Mouse (Mus musculus) MEL (cell line): ENCODE results near the gene Chd8. TPM values are rescaled to one million over a fixed set of nuclear protein-coding genes. Genes with fewer than 3 reads are reported as not detected.

Source experiments
- DNase-seq: peaks from one replicate; pipeline ENCODE4 v3.0.0; 2011; ENCODE audit warnings: low read depth, low spot score
- H3K27ac ChIP-seq: 2 replicates; pipeline ENCODE4 v1.5.1; 2012; ENCODE audit warnings: low read depth, mild to moderate bottlenecking, control low read depth, low read length, moderate library complexity; ENCODE audit not compliant: control insufficient read depth
- H3K27me3 ChIP-seq, 2 experiments: fragments of 150-350 bp in 1 of 2; sonication (generic) in 1 of 2; 2 replicates each; pipeline ENCODE4 v1.6.1; 2012; ENCODE audit warnings: low read length in 2 of 2, mild to moderate bottlenecking in 2 of 2, improper control_type of control experiment in 1 of 2, moderate library complexity in 1 of 2; ENCODE audit not compliant: insufficient read depth in 2 of 2, control insufficient read depth in 1 of 2
- H3K36me3 ChIP-seq, 2 experiments: 2 replicates each; pipeline ENCODE4 v1.6.1; 2012 to 2014; ENCODE audit warnings: low read length in 2 of 2, improper control_type of control experiment in 1 of 2, inconsistent platforms in 1 of 2, mild to moderate bottlenecking in 1 of 2; ENCODE audit not compliant: insufficient read depth in 2 of 2, control insufficient read depth in 1 of 2
- H3K4me1 ChIP-seq, 2 experiments: fragments of 150-350 bp in 1 of 2; sonication (generic) in 1 of 2; 2 replicates each; pipeline ENCODE4 v1.6.1; 2012; ENCODE audit warnings: low read length in 2 of 2, improper control_type of control experiment in 1 of 2, mild to moderate bottlenecking in 1 of 2; ENCODE audit not compliant: insufficient read depth in 2 of 2, control insufficient read depth in 1 of 2
- H3K4me3 ChIP-seq, 2 experiments: fragments of 150-350 bp in 1 of 2; sonication (generic) in 1 of 2; 2 replicates each; pipeline ENCODE4 v1.5.1; 2012; ENCODE audit warnings: low read depth in 2 of 2, low read length in 2 of 2, mild to moderate bottlenecking in 2 of 2, moderate library complexity in 2 of 2, control low read depth in 1 of 2, improper control_type of control experiment in 1 of 2; ENCODE audit not compliant: control insufficient read depth in 1 of 2, insufficient read depth in 1 of 2
- H3K79me2 ChIP-seq: 2 replicates; pipeline ENCODE4 v1.6.1; 2012; ENCODE audit warnings: mild to moderate bottlenecking, low read length, moderate library complexity; ENCODE audit not compliant: control insufficient read depth, poor library complexity, insufficient read depth
- H3K9ac ChIP-seq: 2 replicates; pipeline ENCODE4 v1.6.1; 2012; ENCODE audit warnings: low read depth, mild to moderate bottlenecking, control low read depth, low read length, moderate library complexity; ENCODE audit not compliant: control insufficient read depth, poor library complexity, severe bottlenecking
- H3K9me3 ChIP-seq: fragments of 150-350 bp; sonication (generic); replicated peaks from 2 replicates; pipeline ENCODE4 v1.6.1; 2012; ENCODE audit warnings: mild to moderate bottlenecking, low read length, improper control_type of control experiment, moderate library complexity; ENCODE audit not compliant: insufficient read depth
- BHLHE40 ChIP-seq: IDR thresholded peaks from 2 replicates; pipeline ENCODE4 v1.6.1; 2012; ENCODE audit warnings: low read depth, mild to moderate bottlenecking, inconsistent platforms, low read length, improper control_type of control experiment, borderline replicate concordance
- CHD1 ChIP-seq: IDR thresholded peaks from 2 replicates; pipeline ENCODE4 v1.6.1; 2012; ENCODE audit warnings: low read depth, mild to moderate bottlenecking, inconsistent platforms, low read length, improper control_type of control experiment
- CHD2 ChIP-seq: IDR thresholded peaks from 2 replicates; pipeline ENCODE4 v1.6.1; 2011; ENCODE audit warnings: low read length, improper control_type of control experiment
- CTCF ChIP-seq, 3 experiments: IDR thresholded peaks in 2 of 3; conservative IDR thresholded peaks in 1 of 3; 2 replicates each; pipeline ENCODE4 v1.5.1; 2011 to 2012; ENCODE audit warnings: low read length in 3 of 3, low read depth in 2 of 3, mild to moderate bottlenecking in 2 of 3, improper control_type of control experiment in 1 of 3, inconsistent platforms in 1 of 3, mixed read lengths in 1 of 3, moderate library complexity in 1 of 3; ENCODE audit not compliant: control insufficient read depth in 1 of 3, insufficient read depth in 1 of 3, poor library complexity in 1 of 3, severe bottlenecking in 1 of 3
- E2F4 ChIP-seq: IDR thresholded peaks from 2 replicates; pipeline ENCODE4 v1.6.1; 2011; ENCODE audit warnings: low read depth, low read length, improper control_type of control experiment, borderline replicate concordance
- ELF1 ChIP-seq: IDR thresholded peaks from 2 replicates; pipeline ENCODE4 v1.6.1; 2014; ENCODE audit warnings: low read depth, mild to moderate bottlenecking, inconsistent platforms, low read length, improper control_type of control experiment, moderate library complexity
- EP300 ChIP-seq, 2 experiments: IDR thresholded peaks; 2 replicates each; pipeline ENCODE4 v1.6.1; 2011; ENCODE audit warnings: improper control_type of control experiment in 2 of 2, low read length in 2 of 2, low read depth in 1 of 2, mild to moderate bottlenecking in 1 of 2
- ETS1 ChIP-seq: IDR thresholded peaks from 2 replicates; pipeline ENCODE4 v1.6.1; 2012; ENCODE audit warnings: low read depth, mild to moderate bottlenecking, inconsistent platforms, low read length, improper control_type of control experiment, moderate library complexity
- GABPA ChIP-seq: IDR thresholded peaks from 2 replicates; pipeline ENCODE4 v1.6.1; 2012; ENCODE audit warnings: low read depth, mild to moderate bottlenecking, inconsistent platforms, low read length, improper control_type of control experiment, moderate library complexity
- GATA1 ChIP-seq: IDR thresholded peaks from 2 replicates; pipeline ENCODE4 v1.6.1; 2011; ENCODE audit warnings: low read depth, low read length, improper control_type of control experiment
- HCFC1 ChIP-seq: IDR thresholded peaks from 2 replicates; pipeline ENCODE4 v1.6.1; 2012; ENCODE audit warnings: low read depth, mild to moderate bottlenecking, inconsistent platforms, low read length, improper control_type of control experiment, moderate library complexity
- JUND ChIP-seq: IDR thresholded peaks from 2 replicates; pipeline ENCODE4 v1.6.1; 2011; ENCODE audit warnings: low read depth, mild to moderate bottlenecking, improper control_type of control experiment, low read length
- KAT2A ChIP-seq: conservative IDR thresholded peaks from 2 replicates; pipeline ENCODE4 v1.6.1; 2012; ENCODE audit warnings: low read depth, low read length, improper control_type of control experiment, inconsistent platforms
- MAFK ChIP-seq: IDR thresholded peaks from 2 replicates; pipeline ENCODE4 v1.6.1; 2011; ENCODE audit warnings: low read depth, mild to moderate bottlenecking, low read length, improper control_type of control experiment, borderline replicate concordance
- MAX ChIP-seq: IDR thresholded peaks from 2 replicates; pipeline ENCODE4 v1.6.1; 2011; ENCODE audit warnings: low read length, improper control_type of control experiment
- MAZ ChIP-seq: IDR thresholded peaks from 2 replicates; pipeline ENCODE4 v1.6.1; 2012; ENCODE audit warnings: low read depth, mild to moderate bottlenecking, inconsistent platforms, low read length, improper control_type of control experiment
- MEF2A ChIP-seq: IDR thresholded peaks from 2 replicates; pipeline ENCODE4 v1.6.1; 2014; ENCODE audit warnings: low read depth, mild to moderate bottlenecking, inconsistent platforms, low read length, improper control_type of control experiment; ENCODE audit not compliant: poor library complexity, insufficient replicate concordance, severe bottlenecking; ENCODE audit errors: extremely low read depth
- MXI1 ChIP-seq: IDR thresholded peaks from 2 replicates; pipeline ENCODE4 v1.6.1; 2011; ENCODE audit warnings: mild to moderate bottlenecking, low read depth, low read length, improper control_type of control experiment
- MYB ChIP-seq: IDR thresholded peaks from 2 replicates; pipeline ENCODE4 v1.6.1; 2011; ENCODE audit warnings: mild to moderate bottlenecking, low read depth, low read length, improper control_type of control experiment
- MYC ChIP-seq: IDR thresholded peaks from 2 replicates; pipeline ENCODE4 v1.6.1; 2011; ENCODE audit warnings: low read depth, mild to moderate bottlenecking, low read length, improper control_type of control experiment, moderate library complexity
- NELFE ChIP-seq: IDR thresholded peaks from 2 replicates; pipeline ENCODE4 v1.6.1; 2011; ENCODE audit warnings: low read depth, low read length, improper control_type of control experiment
- NRF1 ChIP-seq: IDR thresholded peaks from 2 replicates; pipeline ENCODE4 v1.6.1; 2014; ENCODE audit warnings: low read depth, mild to moderate bottlenecking, inconsistent platforms, low read length, improper control_type of control experiment, moderate library complexity; ENCODE audit not compliant: poor library complexity, insufficient read depth, severe bottlenecking
- POLR2A ChIP-seq, 2 experiments: IDR thresholded peaks; 2 replicates each; pipeline ENCODE4 v1.6.1; 2011 to 2012; ENCODE audit warnings: low read length in 2 of 2, mild to moderate bottlenecking in 2 of 2, control low read depth in 1 of 2, improper control_type of control experiment in 1 of 2, low read depth in 1 of 2, moderate library complexity in 1 of 2; ENCODE audit not compliant: control insufficient read depth in 1 of 2, insufficient read depth in 1 of 2, poor library complexity in 1 of 2
- POLR2AphosphoS2 ChIP-seq: IDR thresholded peaks from 2 replicates; pipeline ENCODE4 v1.6.1; 2011; ENCODE audit warnings: low read length, improper control_type of control experiment
- POLR2AphosphoS5 ChIP-seq: IDR thresholded peaks from 2 replicates; pipeline ENCODE4 v1.6.1; 2012; ENCODE audit warnings: low read depth, borderline replicate concordance, mild to moderate bottlenecking, inconsistent platforms, low read length, moderate library complexity, mixed read lengths
- RAD21 ChIP-seq: IDR thresholded peaks from 2 replicates; pipeline ENCODE4 v1.6.1; 2011; ENCODE audit warnings: mild to moderate bottlenecking, low read depth, low read length, improper control_type of control experiment
- RCOR1 ChIP-seq: IDR thresholded peaks from 2 replicates; pipeline ENCODE4 v1.6.1; 2012; ENCODE audit warnings: low read depth, mild to moderate bottlenecking, inconsistent platforms, low read length, improper control_type of control experiment
- SIN3A ChIP-seq: IDR thresholded peaks from 2 replicates; pipeline ENCODE4 v1.6.1; 2012; ENCODE audit warnings: low read length, improper control_type of control experiment, inconsistent platforms
- SMC3 ChIP-seq: IDR thresholded peaks from 2 replicates; pipeline ENCODE4 v1.6.1; 2011; ENCODE audit warnings: low read depth, low read length, improper control_type of control experiment
- TAL1 ChIP-seq: IDR thresholded peaks from 2 replicates; pipeline ENCODE4 v1.6.1; 2012; ENCODE audit warnings: mild to moderate bottlenecking, inconsistent platforms, low read length, moderate library complexity, mixed read lengths
- UBTF ChIP-seq: IDR thresholded peaks from 2 replicates; pipeline ENCODE4 v1.6.1; 2012; ENCODE audit warnings: low read depth, mild to moderate bottlenecking, inconsistent platforms, low read length, improper control_type of control experiment, moderate library complexity, borderline replicate concordance; ENCODE audit not compliant: insufficient read depth
- USF1 ChIP-seq: IDR thresholded peaks from 2 replicates; pipeline ENCODE4 v1.6.1; 2014; ENCODE audit warnings: low read depth, mild to moderate bottlenecking, inconsistent platforms, low read length, improper control_type of control experiment, moderate library complexity
- USF2 ChIP-seq, 2 experiments: IDR thresholded peaks; 2 replicates each; pipeline ENCODE4 v1.6.1; 2011 to 2012; ENCODE audit warnings: improper control_type of control experiment in 2 of 2, low read length in 2 of 2, borderline replicate concordance in 1 of 2, inconsistent platforms in 1 of 2, low read depth in 1 of 2, mild to moderate bottlenecking in 1 of 2; ENCODE audit not compliant: insufficient read depth in 1 of 2
- ZC3H11A ChIP-seq: IDR thresholded peaks from 2 replicates; pipeline ENCODE4 v1.6.1; 2012; ENCODE audit warnings: low read depth, mild to moderate bottlenecking, inconsistent platforms, low read length, improper control_type of control experiment
- ZKSCAN1 ChIP-seq: IDR thresholded peaks from 2 replicates; pipeline ENCODE4 v1.6.1; 2012; ENCODE audit warnings: low read depth, mild to moderate bottlenecking, inconsistent platforms, low read length, improper control_type of control experiment, moderate library complexity
- ZMIZ1 ChIP-seq: IDR thresholded peaks from 2 replicates; pipeline ENCODE4 v1.6.1; 2012; ENCODE audit warnings: low read depth, mild to moderate bottlenecking, inconsistent platforms, low read length, improper control_type of control experiment, moderate library complexity
- ZNF384 ChIP-seq: IDR thresholded peaks from 2 replicates; pipeline ENCODE4 v1.6.1; 2012; ENCODE audit warnings: low read depth, mild to moderate bottlenecking, inconsistent platforms, low read length, improper control_type of control experiment
- polyA plus RNA-seq, 2 experiments: library from polyadenylated mRNA; stranded (reverse) in 1 of 2; unstranded in 1 of 2; fragments of >175 nt in 1 of 2; fragments of >200 nt in 1 of 2; gene quantifications; 2 replicates each; pipeline versions ENCODE4 v1.2.1 to v1.2.4; 2012; ENCODE audit warnings: low replicate concordance in 2 of 2, low read depth in 1 of 2; ENCODE audit not compliant: insufficient read length in 2 of 2, insufficient read depth in 1 of 2, missing spikeins in 1 of 2
- total RNA-seq: library from RNA; depleted of rRNA; stranded (reverse); fragments of 300-350 nt; gene quantifications from 2 replicates; pipeline ENCODE4 v1.2.3, GENCODE M21; 2012

Gene Chd8
- total and polyA plus RNA-seq, 3 experiments = 46.5 to 85.6 (median 73.5) TPM

GRCm38 (mm10) chr14:52306100-52306499 lies 48.5 kb upstream of the Chd8 start:
- H3K27me3 ChIP-seq = no peaks in the 10 kb centered on the region
- no peaks in the 10 kb centered on the region for H3K9me3 ChIP-seq
- H3K4me3 ChIP-seq = peak overlapping the region; percentile 7 to 95; a peak in 3 of 4 replicates
- peak overlapping the region; percentile 41 for H3K9ac ChIP-seq
- DNase-seq = peak; percentile 80
- H3K36me3 ChIP-seq = peaks cover 0 to 24% of the 10 kb centered on the region in 2 experiments; a peak in 3 of 4 replicates
- peaks cover 9 to 13% of the 10 kb centered on the region in 2 experiments for H3K4me1 ChIP-seq
- peaks cover 14% of the 10 kb centered on the region for H3K79me2 ChIP-seq
- peak overlapping the region; percentile 94 for H3K27ac ChIP-seq
- no peak for TF ChIP-seq ELF1
- TF ChIP-seq POLR2AphosphoS5 = no peak
- peak; percentile 34; the same call in 1 of the 2 replicates for TF ChIP-seq BHLHE40
- peak; percentile 71 for TF ChIP-seq NELFE
- peak; percentile 92 to 95 for TF ChIP-seq EP300 (IDR thresholded peaks at IDR 0.05; ENCODE audit: low read depth in 1 of 2, low read length in 2 of 2)
- peak; percentile 98 for TF ChIP-seq GATA1
- TF ChIP-seq E2F4 = no peak
- no peak for TF ChIP-seq NRF1
- TF ChIP-seq MXI1 = no peak
- TF ChIP-seq POLR2A (IDR thresholded peaks at IDR 0.05; ENCODE audit: control insufficient read depth in 1 of 2, insufficient read depth in 1 of 2, low read depth in 1 of 2, low read length in 2 of 2, poor library complexity in 1 of 2) = peak in 1 of 2 experiments; percentile 52; a peak in 2 of 4 replicates
- TF ChIP-seq CHD2 = no peak
- peak; percentile 76 for TF ChIP-seq MAFK
- TF ChIP-seq KAT2A = peak; percentile 15; the same call in 1 of the 2 replicates
- no peak for TF ChIP-seq MYC
- peak; percentile 82 for TF ChIP-seq SIN3A
- TF ChIP-seq RCOR1 = peak; percentile 83
- no peak for TF ChIP-seq JUND
- no peak for TF ChIP-seq MAZ
- no peak for TF ChIP-seq RAD21
- no peak for TF ChIP-seq MAX
- peak; percentile 88 for TF ChIP-seq ETS1
- TF ChIP-seq CHD1 = no peak
- TF ChIP-seq CTCF (IDR thresholded peaks at IDR 0.05 in 2 of 3, conservative IDR thresholded peaks at IDR 0.05 in 1 of 3; ENCODE audit: control insufficient read depth in 1 of 3, insufficient read depth in 1 of 3, low read depth in 2 of 3, low read length in 3 of 3, poor library complexity in 1 of 3, severe bottlenecking in 1 of 3) = no peak
- 0 out of 2 replicates have a peak, but pooled peaks have one; percentile 33 for TF ChIP-seq ZMIZ1
- peak; percentile 81; the same call in 1 of the 2 replicates for TF ChIP-seq POLR2AphosphoS2
- peak; percentile 80 for TF ChIP-seq GABPA
- no peak for TF ChIP-seq ZKSCAN1
- TF ChIP-seq MYB = no peak
- TF ChIP-seq MEF2A = no peak
- no peak; the same call in 1 of the 2 replicates for TF ChIP-seq USF1
- peak; percentile 27; the same call in 1 of the 2 replicates for TF ChIP-seq TAL1
- TF ChIP-seq SMC3 = no peak
- TF ChIP-seq UBTF = no peak
- no peak; the same call in 1 of the 2 replicates for TF ChIP-seq ZC3H11A
- peak; percentile 65 for TF ChIP-seq HCFC1
- TF ChIP-seq USF2 (IDR thresholded peaks at IDR 0.05; ENCODE audit: borderline replicate concordance in 1 of 2, insufficient read depth in 1 of 2, low read depth in 1 of 2, low read length in 2 of 2) = no peak
- TF ChIP-seq ZNF384 = no peak
